Mouse (Mus musculus) E14TG2a.4 (cell line): ENCODE results near the gene Slit1.

ENCODE experiments used
- CTCF ChIP-seq: conservative IDR thresholded peaks from 2 replicates; pipeline ENCODE4 v1.5.1; 2014; ENCODE audit warnings: low read length
- NANOG ChIP-seq: IDR thresholded peaks from 2 replicates; pipeline ENCODE4 v1.6.1; 2014; ENCODE audit warnings: borderline replicate concordance, low read length, mixed read lengths
- POU5F1 ChIP-seq: IDR thresholded peaks from 2 replicates; pipeline ENCODE4 v1.6.1; 2014; ENCODE audit warnings: low read length, borderline replicate concordance

- no peak for TF ChIP-seq NANOG
- no peak for TF ChIP-seq CTCF
- TF ChIP-seq POU5F1 = no peak
Measured at GRCm38 (mm10) chr19:41777514-41777913, 34.0 kb upstream of the Slit1 start.
